Mouse (Mus musculus) testis, adult 2 months (tissue): ENCODE results near the gene Vwa1.

Experiments
- CTCF ChIP-seq: fragments of 200-500 bp; IDR thresholded peaks from 2 replicates; pipeline ENCODE4 v1.5.1; 2012; ENCODE audit warnings: low read depth, mild to moderate bottlenecking, inconsistent platforms, low read length, moderate library complexity; ENCODE audit not compliant: control insufficient read depth, insufficient read depth, insufficient replicate concordance
- POLR2A ChIP-seq: fragments of 200-500 bp; IDR thresholded peaks from 2 replicates; pipeline ENCODE4 v1.6.1; 2012; ENCODE audit warnings: low read depth, mild to moderate bottlenecking, inconsistent platforms, low read length, moderate library complexity; ENCODE audit not compliant: control insufficient read depth

DNA sequence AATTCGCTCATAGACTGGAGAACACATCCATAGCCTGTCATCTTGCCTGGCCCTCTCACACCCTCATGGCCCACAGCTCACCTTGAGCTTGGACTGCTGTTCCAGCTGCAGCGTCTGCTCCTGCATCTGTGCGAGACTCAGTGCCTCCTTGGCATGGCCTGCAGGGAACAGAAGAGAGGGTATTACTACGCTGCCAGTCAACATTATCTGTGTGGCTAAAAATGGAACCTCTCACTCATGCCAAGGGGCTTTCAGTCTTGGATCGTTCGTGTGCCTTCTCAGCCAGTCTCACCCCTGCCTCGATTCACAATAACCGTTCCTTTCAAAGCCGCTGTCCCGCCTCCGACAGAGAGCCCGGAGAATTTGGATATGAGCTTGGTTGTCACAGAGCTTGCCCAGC, 17.5 kb downstream of the Vwa1 start:
- no peak for TF ChIP-seq CTCF
- no peak for TF ChIP-seq POLR2A
